Mouse (Mus musculus) liver, embryonic 16.5 days (tissue): Measurements from ENCODE around the gene Mlec. TPM values are rescaled to one million over a fixed set of nuclear protein-coding genes. Genes with fewer than 3 reads are reported as not detected.
A peak's percentile ranks its signal among the peaks of the same experiment; 100 is the strongest.
"Not testable (repeated sequence)": the region's sequence is repeated elsewhere in the genome, so short reads cannot be mapped to it uniquely, and the experiment has no call there.

Source experiments
- ATAC-seq: fragments of 200-750 bp; cut with Nextera tagmentation; 2 replicates; pipeline ENCODE4 v1.8.0; 2017; ENCODE audit warnings: low read depth, mild to moderate bottlenecking, moderate number of reproducible peaks, moderate library complexity
- H3K27ac ChIP-seq: fragments of 300-500 bp; sonication (generic); 2 replicates; pipeline ENCODE4 v1.5.1; 2014; ENCODE audit warnings: mild to moderate bottlenecking, low read length
- H3K27me3 ChIP-seq: fragments of 300-500 bp; sonication (generic); 2 replicates; pipeline ENCODE4 v1.6.1; 2014; ENCODE audit warnings: low read depth, low read length, mixed read lengths; ENCODE audit not compliant: control insufficient read depth, insufficient read depth
- H3K36me3 ChIP-seq: fragments of 300-500 bp; sonication (generic); 2 replicates; pipeline ENCODE4 v1.6.1; 2014; ENCODE audit warnings: mild to moderate bottlenecking; ENCODE audit not compliant: control insufficient read depth, insufficient read depth
- H3K4me1 ChIP-seq: fragments of 300-500 bp; sonication (generic); 2 replicates; pipeline ENCODE4 v1.6.1; 2014; ENCODE audit warnings: low read depth, low read length, mixed read lengths; ENCODE audit not compliant: control insufficient read depth
- H3K4me2 ChIP-seq: fragments of 300-500 bp; sonication (generic); 2 replicates; pipeline ENCODE4 v1.6.1; 2014; ENCODE audit warnings: low read depth, low read length, mixed read lengths
- H3K4me3 ChIP-seq: fragments of 300-500 bp; sonication (generic); 2 replicates; pipeline ENCODE4 v1.5.1; 2014; ENCODE audit warnings: low read depth, mild to moderate bottlenecking, low read length
- H3K9ac ChIP-seq: fragments of 300-500 bp; sonication (generic); 2 replicates; pipeline ENCODE4 v1.6.1; 2014; ENCODE audit warnings: low read depth, low read length
- H3K9me3 ChIP-seq: fragments of 300-500 bp; sonication (generic); replicated peaks from 2 replicates; pipeline ENCODE4 v1.6.1; 2016; ENCODE audit warnings: low read length; ENCODE audit not compliant: control insufficient read depth
- WGBS: fragments of 180-500 bp; shearing (Covaris S2); extraction: QIAGEN DNeasy Blood & Tissue Kit; methylation state at CpG from one replicate; pipeline ENCODE4 v1.1.7; 2014; ENCODE audit not compliant: insufficient replicate concordance; 5-methylcytosine and 5-hydroxymethylcytosine counted together
- polyA plus RNA-seq: library from polyadenylated mRNA; unstranded; fragments of >200 nt; fragmentation: Nextera tagmentation; extraction: Ambion mirVana; gene quantifications from 2 replicates; pipeline ENCODE4 v1.2.1, GENCODE M21; 2015

Gene Mlec
- polyA plus RNA-seq, 1 experiment from 2014 or later = 19.4 TPM

GRCm38 (mm10) chr5:115165895-115166814, 8.2 kb upstream of the Mlec start:
- Histone ChIP-seq H3K36me3 (no peaks in the 10 kb centered on the region), H3K9me3 (no peaks in the 10 kb centered on the region), H3K4me3 (no peak overlapping the region), H3K4me1 (peaks cover 8% of the 10 kb centered on the region), H3K9ac (no peak overlapping the region), H3K4me2 (no peak overlapping the region), H3K27ac (no peak overlapping the region), H3K27me3 (no peaks in the 10 kb centered on the region)
- 51% methylated on average over 11 of the region's 11 CpGs for WGBS
- no peak for ATAC-seq

- H3K4me3 ChIP-seq = no peak overlapping the region
- 62% methylated on average over 9 of the region's 9 CpGs for WGBS
- H3K27me3 ChIP-seq = no peaks in the 10 kb centered on the region
- no peak overlapping the region for H3K27ac ChIP-seq
- no peaks in the 10 kb centered on the region for H3K9me3 ChIP-seq
- ATAC-seq = no peak
- H3K4me2 ChIP-seq = no peak overlapping the region
- no peaks in the 10 kb centered on the region for H3K36me3 ChIP-seq
- H3K4me1 ChIP-seq = peaks cover 14% of the 10 kb centered on the region
- no peak overlapping the region for H3K9ac ChIP-seq
Measured at GRCm38 (mm10) chr5:115165351-115165750, 7.4 kb upstream of the Mlec start.

- H3K4me3 ChIP-seq, H3K4me2 ChIP-seq, H3K27ac ChIP-seq, ATAC-seq, H3K36me3 ChIP-seq, H3K9ac ChIP-seq, H3K27me3 ChIP-seq, H3K9me3 ChIP-seq: not testable (repeated sequence)
- WGBS = 63% methylated on average over 4 of the region's 4 CpGs
- peaks cover 17% of the 10 kb centered on the region for H3K4me1 ChIP-seq
Measured at GRCm38 (mm10) chr5:115164446-115164845, 6.5 kb upstream of the Mlec start.

DNA sequence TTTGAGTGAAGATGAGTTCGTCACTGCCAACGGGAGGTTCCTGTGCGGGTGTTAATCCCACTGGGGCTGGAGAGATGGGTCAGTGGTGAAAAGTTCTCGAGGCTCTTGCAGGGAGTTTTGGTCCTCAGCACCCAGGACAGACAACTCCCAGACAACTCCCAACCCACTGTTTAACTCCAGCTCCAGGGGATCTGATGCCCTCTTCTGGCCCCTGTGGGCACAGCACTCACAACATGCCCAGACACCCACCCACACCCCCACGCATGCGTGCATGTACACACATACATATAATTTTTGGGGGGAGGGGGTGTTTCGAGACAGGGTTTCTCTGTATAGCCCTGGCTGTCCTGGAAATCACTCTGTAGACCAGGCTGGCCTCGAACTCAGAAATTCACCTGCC, 5.6 kb upstream of the Mlec start:
- peaks cover 23% of the 10 kb centered on the region for H3K4me1 ChIP-seq
- H3K4me2 ChIP-seq = no peak overlapping the region
- no peaks in the 10 kb centered on the region for H3K9me3 ChIP-seq
- no peak overlapping the region for H3K9ac ChIP-seq
- no peaks in the 10 kb centered on the region for H3K27me3 ChIP-seq
- H3K27ac ChIP-seq = no peak overlapping the region
- WGBS = 48% methylated on average over 8 of the region's 8 CpGs
- no peaks in the 10 kb centered on the region for H3K36me3 ChIP-seq
- H3K4me3 ChIP-seq = no peak overlapping the region
- ATAC-seq = no peak

- peaks cover 25% of the 10 kb centered on the region for H3K4me1 ChIP-seq
- not testable (repeated sequence) for H3K4me2 ChIP-seq, ATAC-seq, H3K36me3 ChIP-seq, H3K9me3 ChIP-seq, H3K4me3 ChIP-seq, H3K9ac ChIP-seq, H3K27me3 ChIP-seq, H3K27ac ChIP-seq
- WGBS = 71% methylated on average over 1 of the region's 1 CpGs
Measured at GRCm38 (mm10) chr5:115161940-115162279, 3.9 kb upstream of the Mlec start.

DNA sequence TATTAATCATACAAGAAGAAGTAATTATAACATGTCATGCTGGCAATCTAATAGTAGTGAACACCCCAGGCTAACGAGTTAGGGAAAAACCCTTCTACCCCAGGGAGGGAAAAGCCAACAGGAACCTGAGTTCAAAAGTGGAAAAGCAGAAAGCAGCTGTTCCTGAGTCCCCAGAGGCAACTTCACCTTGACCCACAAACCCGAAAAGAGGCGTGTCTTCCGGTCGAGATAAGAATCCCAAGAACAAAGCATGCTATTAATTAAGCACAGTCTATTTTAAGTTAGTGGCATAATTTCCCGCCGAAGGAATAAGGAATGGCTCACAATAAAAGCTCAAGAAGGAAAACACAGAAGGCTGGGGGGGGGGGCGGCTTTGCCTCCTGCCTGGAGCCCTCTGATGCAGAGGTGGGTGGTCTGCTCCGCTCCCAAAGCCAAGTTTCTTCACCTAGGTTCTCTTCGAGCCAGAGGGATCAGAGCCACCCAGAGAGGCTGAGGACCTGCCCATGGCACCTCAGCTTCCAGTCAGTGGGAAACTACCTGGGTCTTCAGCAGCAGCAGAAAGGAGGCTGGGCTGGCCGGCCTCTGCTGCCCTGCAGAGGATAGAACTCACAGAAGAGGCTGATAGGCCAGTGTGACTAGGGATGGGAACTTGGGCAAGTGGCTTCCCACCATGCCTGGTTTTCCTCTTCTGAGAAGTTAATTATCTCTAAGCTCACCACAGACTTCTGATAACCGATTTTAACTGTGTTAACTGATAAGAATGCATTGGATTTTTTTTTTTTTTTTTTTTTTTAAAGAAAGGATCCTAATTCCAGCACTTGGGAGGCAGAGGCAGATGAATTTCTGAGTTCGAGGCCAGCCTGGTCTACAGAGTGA, 3.3 kb upstream of the Mlec start:
- Histone ChIP-seq H3K9ac (no peak overlapping the region), H3K36me3 (no peaks in the 10 kb centered on the region), H3K9me3 (no peaks in the 10 kb centered on the region), H3K27ac (no peak overlapping the region), H3K4me2 (peak overlapping the region; percentile 5; the same call in 1 of the 2 replicates), H3K27me3 (no peaks in the 10 kb centered on the region), H3K4me3 (no peak overlapping the region), H3K4me1 (peaks cover 30% of the 10 kb centered on the region)
- WGBS = 22% methylated on average over 13 of the region's 13 CpGs
- no peak for ATAC-seq

DNA sequence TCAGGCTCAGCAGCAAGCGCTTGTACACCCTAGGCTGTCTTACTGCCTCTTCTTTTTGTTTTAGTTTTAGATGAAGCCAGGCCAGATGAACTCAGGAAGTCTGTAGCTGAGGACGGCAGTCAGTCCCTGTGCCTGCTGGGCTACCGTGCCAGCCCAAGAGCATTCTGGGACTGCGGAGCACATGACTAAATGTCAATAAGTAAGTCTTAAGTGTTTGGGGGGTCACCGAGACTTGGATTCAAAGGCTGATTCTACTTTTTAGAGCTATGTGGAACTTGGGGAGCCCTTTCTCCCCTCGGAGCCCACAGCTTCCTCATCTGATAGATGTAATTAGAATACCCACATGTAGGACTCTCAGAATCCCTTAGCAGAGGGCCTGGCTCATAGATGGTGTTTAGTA, 2.7 kb upstream of the Mlec start:
- Histone ChIP-seq H3K4me3 (no peak overlapping the region), H3K36me3 (no peaks in the 10 kb centered on the region), H3K9ac (no peak overlapping the region), H3K9me3 (no peaks in the 10 kb centered on the region), H3K4me1 (peaks cover 36% of the 10 kb centered on the region), H3K27ac (no peak overlapping the region), H3K4me2 (no peak overlapping the region), H3K27me3 (no peaks in the 10 kb centered on the region)
- ATAC-seq = no peak
- 49% methylated on average over 6 of the region's 6 CpGs for WGBS

DNA sequence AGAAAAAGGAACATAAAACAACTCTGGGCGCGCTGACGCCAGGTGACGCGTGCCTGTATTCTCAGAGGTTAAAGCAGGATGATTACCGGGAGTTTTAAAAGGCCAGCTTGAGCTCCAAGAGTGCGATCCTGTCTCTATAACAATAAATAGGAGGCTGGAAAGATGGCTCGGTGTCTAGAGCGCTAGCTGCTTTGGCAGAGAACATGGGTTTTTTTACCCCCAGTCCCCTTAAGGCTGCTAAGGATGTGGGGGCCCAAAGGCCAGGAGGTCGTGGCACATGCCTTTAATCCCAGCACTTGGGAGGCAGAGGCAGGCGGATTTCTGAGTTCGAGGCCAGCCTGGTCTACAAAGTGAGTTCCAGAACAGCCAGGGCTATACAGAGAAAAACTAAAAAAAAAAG, 1.2 kb upstream of the Mlec start:
- peak overlapping the region; percentile 91 for H3K27ac ChIP-seq
- H3K4me2 ChIP-seq = peak overlapping the region; percentile 87
- no peaks in the 10 kb centered on the region for H3K9me3 ChIP-seq
- H3K4me1 ChIP-seq = peaks cover 49% of the 10 kb centered on the region
- H3K4me3 ChIP-seq = peak overlapping the region; percentile 79
- ATAC-seq = no peak
- 41% methylated on average over 12 of the region's 12 CpGs for WGBS
- H3K27me3 ChIP-seq = no peaks in the 10 kb centered on the region
- peak overlapping the region; percentile 76 for H3K9ac ChIP-seq
- no peaks in the 10 kb centered on the region for H3K36me3 ChIP-seq
